Mouse (Mus musculus): ENCODE results near the gene Luc7l.

- TF ChIP-seq CTCF (IDR thresholded peaks at IDR 0.05; ENCODE audit: insufficient read depth, low read length) (no peak), POLR2A (IDR thresholded peaks at IDR 0.05; ENCODE audit: borderline replicate concordance, extremely low read depth, low read depth, low read length) (no peak)
Observed at GRCm38 (mm10) chr17:26275933-26276332, 23.2 kb downstream of the Luc7l start.

Data from lung, adult 2 months (tissue).